Mouse (Mus musculus): ENCODE results near the gene Lrg1. TPM values are rescaled to one million over a fixed set of nuclear protein-coding genes. Genes with fewer than 3 reads are reported as not detected.
A peak's percentile ranks its signal among the peaks of the same experiment; 100 is the strongest.

The Lrg1 gene
- polyA plus RNA-seq, 1 experiment from 2014 or later = 0.25 TPM

DNA sequence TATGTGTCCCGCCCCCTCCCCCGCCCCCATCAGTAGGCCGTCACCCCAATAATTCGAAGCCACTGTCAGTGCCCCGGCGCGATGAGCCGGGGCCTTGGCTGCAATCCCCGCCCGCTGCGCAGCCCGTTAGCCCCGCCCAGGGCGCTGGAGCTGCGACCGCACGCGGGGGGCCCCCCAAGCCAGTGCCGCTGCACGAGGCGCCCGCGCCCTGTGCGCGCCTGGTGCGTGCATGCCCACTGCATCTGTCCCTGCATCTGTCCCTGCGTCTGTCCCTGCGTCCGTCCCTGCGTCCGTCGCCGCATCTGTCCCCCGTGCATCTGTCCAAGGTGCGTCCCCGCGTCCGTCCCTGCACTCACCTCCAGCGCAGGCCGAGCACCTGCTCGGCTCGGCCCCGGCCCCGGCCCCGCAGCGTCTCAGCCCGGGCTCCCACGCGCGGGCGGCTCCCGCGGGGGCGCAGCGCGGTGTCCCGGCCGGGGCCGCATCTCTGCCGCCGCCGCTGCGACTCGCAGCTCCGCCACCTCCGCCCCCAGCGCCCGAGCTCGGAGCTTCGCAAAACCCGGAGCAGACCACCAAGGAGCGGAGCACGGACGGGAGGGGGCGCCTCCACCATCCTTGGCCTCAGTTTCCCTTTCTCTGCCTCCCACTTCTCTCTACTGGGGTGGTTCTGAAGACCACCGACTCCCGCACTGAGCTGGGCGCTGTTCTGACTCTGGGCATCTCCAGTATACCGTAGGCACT lies 18.2 kb upstream of the Lrg1 start, which contains the start of gene Sema6b:
Sema6b (minus strand) TSS at position 486 of the 738 bp plus-strand sequence.
- Histone ChIP-seq H3K9ac (ENCODE audit: low read depth, low read length) (peak within 1 kb of the TSS; percentile 90), H3K9me3 (replicated peaks; ENCODE audit: control insufficient read depth, low read length, poor library complexity, severe bottlenecking) (no peaks in the 10 kb centered on the region), H3K4me3 (ENCODE audit: low read depth, low read length) (peak within 1 kb of the TSS; percentile 84), H3K27ac (ENCODE audit: low read length) (peak within 1 kb of the TSS; percentile 78), H3K4me2 (ENCODE audit: low read length) (peak within 1 kb of the TSS; percentile 73), H3K4me1 (ENCODE audit: control insufficient read depth, insufficient read depth, low read length) (peaks cover 32% of the 10 kb centered on the region), H3K27me3 (ENCODE audit: control insufficient read depth, insufficient read depth, low read depth, low read length) (no peaks in the 10 kb centered on the region), H3K36me3 (ENCODE audit: control insufficient read depth, insufficient read depth, low read length) (no peaks in the 10 kb centered on the region)
- 1% methylated on average over 61 of the region's 79 CpGs for WGBS
- peak; percentile 46 for ATAC-seq

DNA sequence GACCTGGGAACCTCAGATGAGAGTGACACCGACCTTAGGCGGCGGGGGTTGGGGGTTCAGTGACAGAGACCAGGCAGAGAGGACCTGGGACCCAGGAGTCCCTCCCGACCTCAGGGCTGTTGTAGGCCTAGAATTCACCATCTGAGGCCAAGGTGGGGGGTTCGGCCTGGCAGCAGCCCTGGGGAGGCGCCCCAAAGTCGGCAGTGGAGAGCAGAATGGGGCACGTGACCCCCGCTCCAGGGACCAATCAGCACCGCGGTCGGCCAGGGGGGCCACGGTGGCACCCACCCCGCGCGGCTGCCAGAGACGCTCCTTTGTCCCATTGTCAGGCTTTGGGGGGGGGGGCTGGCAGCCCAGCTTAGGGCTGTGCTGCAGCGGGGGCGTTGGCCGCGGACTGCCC lies 17.6 kb upstream of the Lrg1 start:
- Histone ChIP-seq H3K9ac (ENCODE audit: low read depth, low read length) (peak overlapping the region; percentile 90), H3K4me1 (ENCODE audit: control insufficient read depth, insufficient read depth, low read length) (peaks cover 38% of the 10 kb centered on the region), H3K9me3 (replicated peaks; ENCODE audit: control insufficient read depth, low read length, poor library complexity, severe bottlenecking) (no peaks in the 10 kb centered on the region), H3K27me3 (ENCODE audit: control insufficient read depth, insufficient read depth, low read depth, low read length) (no peaks in the 10 kb centered on the region), H3K27ac (ENCODE audit: low read length) (peak overlapping the region; percentile 78), H3K4me2 (ENCODE audit: low read length) (peak overlapping the region; percentile 73), H3K36me3 (ENCODE audit: control insufficient read depth, insufficient read depth, low read length) (no peaks in the 10 kb centered on the region), H3K4me3 (ENCODE audit: low read depth, low read length) (peak overlapping the region; percentile 84)
- WGBS = 4% methylated on average over 19 of the region's 21 CpGs
- peak; percentile 37 for ATAC-seq

DNA sequence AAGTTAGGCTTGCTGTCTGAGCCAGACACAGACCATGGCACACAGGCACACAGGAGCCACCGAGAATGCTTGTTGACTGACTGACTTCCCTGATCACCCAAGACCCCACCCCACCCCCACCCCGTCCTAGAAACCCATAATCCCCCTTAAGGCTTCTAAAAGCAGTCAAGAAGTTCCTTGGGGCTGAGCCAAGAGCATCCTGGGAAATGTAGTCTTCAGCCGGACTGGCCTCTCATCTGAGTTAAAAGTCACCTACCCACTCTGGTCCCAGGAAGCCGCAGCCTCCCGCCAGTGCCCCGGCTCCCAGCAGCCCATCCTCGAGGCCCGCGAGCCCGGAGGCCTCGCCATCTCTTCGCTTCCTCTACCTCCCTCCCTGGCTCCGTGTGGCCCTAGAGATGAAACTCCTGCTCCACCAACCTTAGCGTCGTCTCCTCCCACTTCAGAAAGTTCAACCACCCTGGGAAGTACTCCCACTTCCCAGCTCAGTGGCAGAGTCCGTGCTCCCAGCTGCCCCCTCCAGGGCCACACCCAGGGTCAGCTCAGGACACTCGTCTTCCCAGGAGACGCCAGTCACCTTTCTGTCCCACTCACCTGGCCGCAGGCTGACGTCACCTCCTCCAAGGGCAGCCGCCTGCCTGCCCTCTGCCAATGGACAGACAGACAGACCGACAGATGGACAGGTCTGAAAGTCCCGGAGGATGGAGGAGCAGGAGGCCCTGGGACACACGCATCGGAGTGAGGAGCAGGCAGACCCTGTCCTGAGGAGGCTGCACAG lies 16.2 kb upstream of the Lrg1 start:
- Histone ChIP-seq H3K9ac (ENCODE audit: low read depth, low read length) (peak overlapping the region; percentile 90; the same call in 1 of the 2 replicates), H3K27ac (ENCODE audit: low read length) (no peak overlapping the region), H3K4me3 (ENCODE audit: low read depth, low read length) (peak overlapping the region; percentile 84), H3K9me3 (replicated peaks; ENCODE audit: control insufficient read depth, low read length, poor library complexity, severe bottlenecking) (no peaks in the 10 kb centered on the region), H3K27me3 (ENCODE audit: control insufficient read depth, insufficient read depth, low read depth, low read length) (no peaks in the 10 kb centered on the region), H3K4me2 (ENCODE audit: low read length) (peak overlapping the region; percentile 73), H3K4me1 (ENCODE audit: control insufficient read depth, insufficient read depth, low read length) (peaks cover 39% of the 10 kb centered on the region), H3K36me3 (ENCODE audit: control insufficient read depth, insufficient read depth, low read length) (no peaks in the 10 kb centered on the region)
- WGBS = 16% methylated on average over 25 of the region's 25 CpGs
- no peak for ATAC-seq

DNA sequence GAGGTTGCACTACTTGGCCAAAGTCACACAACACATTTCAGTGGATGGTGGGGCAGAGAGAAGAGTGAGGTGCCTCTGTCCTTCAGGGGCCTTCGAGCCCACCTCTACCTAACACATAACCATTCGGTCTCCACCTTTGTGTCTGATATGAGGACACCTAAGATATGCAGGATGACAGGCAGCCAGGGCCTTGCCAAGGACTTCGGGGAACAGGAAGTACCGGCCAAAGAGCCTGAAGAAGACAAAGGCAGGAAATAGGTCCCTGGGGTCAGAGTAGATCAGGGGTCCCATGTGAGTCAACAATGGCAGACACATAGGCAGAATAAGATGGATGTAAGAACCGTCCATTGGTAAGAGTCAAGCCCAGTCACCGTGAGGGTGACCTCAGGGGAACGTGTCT lies 14.8 kb upstream of the Lrg1 start:
- Histone ChIP-seq H3K27me3 (ENCODE audit: control insufficient read depth, insufficient read depth, low read depth, low read length) (no peaks in the 10 kb centered on the region), H3K9me3 (replicated peaks; ENCODE audit: control insufficient read depth, low read length, poor library complexity, severe bottlenecking) (no peaks in the 10 kb centered on the region), H3K4me1 (ENCODE audit: control insufficient read depth, insufficient read depth, low read length) (peaks cover 29% of the 10 kb centered on the region), H3K27ac (ENCODE audit: low read length) (no peak overlapping the region), H3K36me3 (ENCODE audit: control insufficient read depth, insufficient read depth, low read length) (no peaks in the 10 kb centered on the region; the same call in 1 of the 2 replicates), H3K4me3 (ENCODE audit: low read depth, low read length) (no peak overlapping the region), H3K9ac (ENCODE audit: low read depth, low read length) (no peak overlapping the region), H3K4me2 (ENCODE audit: low read length) (no peak overlapping the region)
- ATAC-seq = no peak
- WGBS = 85% methylated on average over 7 of the region's 7 CpGs

DNA sequence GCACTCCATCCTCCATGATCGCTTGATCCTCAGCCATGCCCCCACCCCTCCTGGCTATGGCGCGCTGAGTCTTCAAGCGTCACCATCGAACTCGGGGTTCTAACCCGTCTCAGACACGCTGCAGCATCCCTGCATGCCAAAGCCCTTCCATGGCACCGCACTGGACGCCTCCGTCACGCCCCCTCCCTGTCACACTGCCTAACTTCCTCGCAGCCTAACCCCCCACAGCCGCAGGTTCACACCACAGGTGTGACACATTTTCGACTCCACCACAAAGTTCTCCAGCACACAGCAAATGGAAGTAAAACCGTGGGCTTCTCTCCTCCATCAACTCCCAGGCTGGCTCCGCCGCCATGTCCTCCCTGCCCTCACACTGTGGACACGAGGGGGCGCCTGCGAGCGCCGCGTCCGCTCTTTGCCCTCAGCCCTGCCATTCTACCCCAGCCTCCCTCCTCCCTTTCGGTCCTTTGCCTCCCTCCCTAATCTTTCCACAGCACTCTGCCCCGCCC lies 12.7 kb upstream of the Lrg1 start:
- Histone ChIP-seq H3K36me3 (ENCODE audit: control insufficient read depth, insufficient read depth, low read length) (peaks cover 15% of the 10 kb centered on the region), H3K27ac (ENCODE audit: low read length) (no peak overlapping the region), H3K9me3 (replicated peaks; ENCODE audit: control insufficient read depth, low read length, poor library complexity, severe bottlenecking) (no peaks in the 10 kb centered on the region), H3K27me3 (ENCODE audit: control insufficient read depth, insufficient read depth, low read depth, low read length) (no peaks in the 10 kb centered on the region), H3K4me3 (ENCODE audit: low read depth, low read length) (no peak overlapping the region), H3K4me2 (ENCODE audit: low read length) (peak overlapping the region; percentile 22), H3K4me1 (ENCODE audit: control insufficient read depth, insufficient read depth, low read length) (peaks cover 23% of the 10 kb centered on the region), H3K9ac (ENCODE audit: low read depth, low read length) (no peak overlapping the region)
- 3% methylated on average over 27 of the region's 27 CpGs for WGBS
- no peak for ATAC-seq

DNA sequence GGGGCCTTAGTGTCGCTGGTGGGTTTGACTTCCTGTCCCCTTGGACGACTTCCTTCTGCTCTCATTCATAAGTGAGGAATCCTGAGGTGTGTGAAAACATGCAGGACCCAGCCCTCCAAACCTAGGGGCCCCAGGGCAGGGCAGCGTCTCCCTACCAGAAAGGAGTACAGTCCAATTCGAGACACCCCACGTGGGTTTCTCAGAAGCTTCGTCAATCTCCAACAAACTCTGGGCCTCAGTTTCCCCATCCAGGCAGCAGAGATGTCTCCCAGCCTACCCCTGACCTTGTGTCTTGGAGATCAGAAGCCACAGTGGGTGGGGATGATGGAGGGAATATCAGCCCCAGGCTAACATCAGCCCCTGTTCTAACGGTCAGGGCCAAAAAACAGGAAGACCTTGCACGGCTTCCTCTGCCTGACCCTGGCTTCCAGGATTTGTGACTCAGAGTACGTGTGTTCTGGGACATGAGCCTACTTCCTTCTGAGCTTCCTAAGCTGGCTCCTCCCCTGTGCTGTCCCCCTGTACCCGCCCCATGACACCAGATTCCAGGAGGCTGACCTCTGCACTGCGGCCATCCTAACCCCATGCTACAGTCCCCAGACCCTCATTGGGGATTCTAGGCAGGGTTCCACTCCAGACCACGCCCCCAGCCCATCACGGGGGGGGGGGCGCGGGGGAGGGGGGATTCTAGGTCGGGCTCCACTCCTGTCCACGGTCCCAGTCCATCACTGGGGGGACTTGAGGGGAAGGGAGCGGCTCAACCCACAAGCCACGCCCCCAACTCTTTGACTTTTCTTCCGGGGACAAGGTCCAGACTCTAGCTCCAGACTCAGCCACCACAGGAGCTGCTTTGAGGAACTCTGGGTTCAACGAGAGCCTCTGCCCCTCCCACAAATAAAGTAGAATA lies 11.9 kb upstream of the Lrg1 start:
- Histone ChIP-seq H3K27me3 (ENCODE audit: control insufficient read depth, insufficient read depth, low read depth, low read length) (no peaks in the 10 kb centered on the region), H3K9me3 (replicated peaks; ENCODE audit: control insufficient read depth, low read length, poor library complexity, severe bottlenecking) (no peaks in the 10 kb centered on the region), H3K9ac (ENCODE audit: low read depth, low read length) (no peak overlapping the region), H3K27ac (ENCODE audit: low read length) (no peak overlapping the region; the same call in 1 of the 2 replicates), H3K36me3 (ENCODE audit: control insufficient read depth, insufficient read depth, low read length) (peaks cover 15% of the 10 kb centered on the region), H3K4me1 (ENCODE audit: control insufficient read depth, insufficient read depth, low read length) (peaks cover 20% of the 10 kb centered on the region), H3K4me3 (ENCODE audit: low read depth, low read length) (no peak overlapping the region), H3K4me2 (ENCODE audit: low read length) (peak overlapping the region; percentile 22; the same call in 1 of the 2 replicates)
- WGBS = 17% methylated on average over 20 of the region's 21 CpGs
- ATAC-seq = no peak

DNA sequence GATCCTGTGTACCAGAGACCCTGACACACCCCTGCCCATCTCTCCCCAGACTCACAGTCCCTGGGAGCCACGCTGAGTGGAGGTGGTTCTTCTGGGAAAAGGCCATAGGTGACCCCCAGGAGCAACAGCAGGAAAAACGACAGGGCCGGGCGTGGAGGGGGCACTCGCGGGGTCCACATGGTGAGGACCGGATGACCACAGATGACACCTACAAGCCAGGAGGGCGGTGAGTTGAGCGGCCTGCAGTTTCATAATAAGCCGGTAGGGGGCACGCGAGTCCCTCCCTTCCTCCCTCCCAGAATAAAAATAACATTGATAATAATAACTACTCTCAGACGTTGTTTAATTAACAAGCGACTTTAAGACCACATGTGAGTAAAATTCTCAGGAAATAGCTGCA lies 10.9 kb upstream of the Lrg1 start:
- peaks cover 10% of the 10 kb centered on the region for H3K4me1 ChIP-seq (ENCODE audit: control insufficient read depth, insufficient read depth, low read length)
- peak overlapping the region; percentile 25; the same call in 1 of the 2 replicates for H3K4me2 ChIP-seq (ENCODE audit: low read length)
- H3K27me3 ChIP-seq (ENCODE audit: control insufficient read depth, insufficient read depth, low read depth, low read length) = no peaks in the 10 kb centered on the region
- H3K9ac ChIP-seq (ENCODE audit: low read depth, low read length) = no peak overlapping the region
- H3K9me3 ChIP-seq (replicated peaks; ENCODE audit: control insufficient read depth, low read length, poor library complexity, severe bottlenecking) = no peaks in the 10 kb centered on the region
- ATAC-seq = no peak
- WGBS = 6% methylated on average over 14 of the region's 14 CpGs
- no peak overlapping the region for H3K27ac ChIP-seq (ENCODE audit: low read length)
- H3K36me3 ChIP-seq (ENCODE audit: control insufficient read depth, insufficient read depth, low read length) = peaks cover 18% of the 10 kb centered on the region
- H3K4me3 ChIP-seq (ENCODE audit: low read depth, low read length) = no peak overlapping the region

DNA sequence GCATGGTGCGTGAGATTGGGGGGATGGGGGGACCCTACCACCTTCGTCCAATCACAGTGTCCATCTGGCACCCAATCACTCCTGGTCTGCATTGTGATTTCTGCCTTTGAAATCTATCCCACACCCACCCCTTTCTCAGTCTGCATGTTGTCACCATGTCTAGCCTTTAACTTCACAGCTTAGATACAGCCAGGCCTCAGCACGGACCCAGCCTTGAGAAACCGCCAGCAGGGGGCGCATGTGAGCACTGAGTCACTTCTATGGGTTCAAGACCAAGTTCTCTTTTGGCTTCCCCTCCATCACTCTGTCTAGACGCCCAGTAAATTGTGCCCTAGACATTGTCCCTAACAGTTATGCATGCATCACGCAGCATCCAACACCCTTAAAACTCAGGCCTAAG lies 10.0 kb upstream of the Lrg1 start:
- no peaks in the 10 kb centered on the region for H3K27me3 ChIP-seq (ENCODE audit: control insufficient read depth, insufficient read depth, low read depth, low read length)
- no peaks in the 10 kb centered on the region for H3K9me3 ChIP-seq (replicated peaks; ENCODE audit: control insufficient read depth, low read length, poor library complexity, severe bottlenecking)
- ATAC-seq = no peak
- WGBS = 44% methylated on average over 7 of the region's 7 CpGs
- no peak overlapping the region for H3K27ac ChIP-seq (ENCODE audit: low read length)
- peaks cover 7% of the 10 kb centered on the region for H3K4me1 ChIP-seq (ENCODE audit: control insufficient read depth, insufficient read depth, low read length)
- H3K36me3 ChIP-seq (ENCODE audit: control insufficient read depth, insufficient read depth, low read length) = peaks cover 26% of the 10 kb centered on the region
- no peak overlapping the region for H3K9ac ChIP-seq (ENCODE audit: low read depth, low read length)
- H3K4me3 ChIP-seq (ENCODE audit: low read depth, low read length) = no peak overlapping the region
- no peak overlapping the region for H3K4me2 ChIP-seq (ENCODE audit: low read length)
